Mouse (Mus musculus): ENCODE measurements around the gene Wdr45b. TPM values are rescaled to one million over a fixed set of nuclear protein-coding genes. Genes with fewer than 3 reads are reported as not detected.

Wdr45b gene
- 74.8 and 82.6 TPM in 2 replicates for polyA plus RNA-seq (2015; fragmentation: Nextera tagmentation; extraction: Ambion mirVana)

GRCm38 (mm10) chr11:121354091-121354707 lies at the start of gene Wdr45b:
TSS of gene Wdr45b (minus strand) at chr11:121354445.

DNA sequence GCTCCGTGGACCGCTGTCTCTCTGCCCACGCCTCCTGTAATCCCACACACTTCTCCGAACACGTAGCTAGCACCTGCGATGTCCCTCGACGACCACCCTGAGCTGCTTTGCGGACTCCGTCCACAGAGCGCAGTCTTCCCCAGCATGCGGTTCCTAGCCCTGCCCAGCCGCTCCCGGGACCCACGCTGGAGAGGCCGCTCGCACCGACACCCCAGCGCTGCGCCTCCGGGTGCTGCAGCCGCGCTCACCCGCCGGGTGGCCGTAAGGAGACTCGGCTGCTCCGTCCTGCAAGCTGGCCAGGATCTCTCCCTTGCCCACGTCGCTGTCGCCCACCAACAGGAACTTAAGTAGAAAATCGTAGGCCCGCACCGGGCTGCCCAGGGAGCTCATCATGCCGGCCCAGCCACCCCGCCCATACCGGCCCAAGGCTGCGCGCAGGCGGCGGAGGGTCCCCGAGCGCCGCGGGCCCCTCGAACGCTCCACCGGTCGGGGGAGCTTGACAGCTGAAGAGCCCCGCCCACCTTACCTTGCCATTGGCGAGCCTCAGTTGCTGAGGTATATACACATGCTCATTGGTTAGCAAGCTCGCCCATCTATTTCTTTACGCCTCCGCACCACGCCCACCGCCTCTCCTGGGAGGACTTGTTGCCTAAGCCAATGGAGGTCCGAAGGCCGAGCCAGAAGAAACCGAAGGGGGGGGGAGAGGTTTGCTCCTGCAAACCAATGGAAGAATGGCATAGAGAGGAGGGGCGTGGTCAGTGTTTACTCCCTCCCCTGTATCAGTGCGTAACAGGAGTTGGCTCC lies 33.7 kb upstream of the Wdr45b start, which contains the start of gene Rab40b:
Gene Rab40b (minus strand): TSS at position 502 of the 804 bp plus-strand sequence.

Small RNA genes within 50 kb of the gene (microRNA-seq; reads per million reads assigned to microRNA genes)
- gene Mir7236 (ENCODE audit: borderline replicate concordance, insufficient number of aligned reads): not detected

Other genes with a start within 250 kb of the Wdr45b start
- gene Tex19.2, start 235.8 kb downstream of the Wdr45b start, polyA plus RNA-seq (2015; fragmentation: Nextera tagmentation; extraction: Ambion mirVana): 0.16 TPM in 1 of 2 replicates, not detected in the other
- gene Tex19.1, start 208.3 kb downstream of the Wdr45b start, polyA plus RNA-seq (2015; fragmentation: Nextera tagmentation; extraction: Ambion mirVana): not detected in 2 replicates
- 0.09 TPM in 1 of 2 replicates, not detected in the other for gene Uts2r, start 194.2 kb downstream of the Wdr45b start, polyA plus RNA-seq (2015; fragmentation: Nextera tagmentation; extraction: Ambion mirVana)
- 6.9 and 7.4 TPM in 2 replicates for gene Hexdc, start 150.0 kb downstream of the Wdr45b start, polyA plus RNA-seq (2015; fragmentation: Nextera tagmentation; extraction: Ambion mirVana)
- gene Ogfod3, start 149.7 kb downstream of the Wdr45b start, polyA plus RNA-seq (2015; fragmentation: Nextera tagmentation; extraction: Ambion mirVana): 29.3 and 40.0 TPM in 2 replicates
- 22.0 and 26.4 TPM in 2 replicates for gene Cybc1, start 125.1 kb downstream of the Wdr45b start, polyA plus RNA-seq (2015; fragmentation: Nextera tagmentation; extraction: Ambion mirVana)
- gene Narf, start 117.2 kb downstream of the Wdr45b start, polyA plus RNA-seq (2015; fragmentation: Nextera tagmentation; extraction: Ambion mirVana): 13.6 and 15.3 TPM in 2 replicates
- 4.8 and 5.8 TPM in 2 replicates for gene Foxk2, start 94.5 kb downstream of the Wdr45b start, polyA plus RNA-seq (2015; fragmentation: Nextera tagmentation; extraction: Ambion mirVana)
- gene Rab40b, start 33.8 kb upstream of the Wdr45b start, polyA plus RNA-seq (2015; fragmentation: Nextera tagmentation; extraction: Ambion mirVana): 10.2 and 12.2 TPM in 2 replicates
- gene Fn3krp, start 67.0 kb upstream of the Wdr45b start, polyA plus RNA-seq (2015; fragmentation: Nextera tagmentation; extraction: Ambion mirVana): 4.5 and 6.8 TPM in 2 replicates
- 1.5 and 2.4 TPM in 2 replicates for gene Fn3k, start 80.5 kb upstream of the Wdr45b start, polyA plus RNA-seq (2015; fragmentation: Nextera tagmentation; extraction: Ambion mirVana)
- 26.7 and 29.1 TPM in 2 replicates for gene Tbcd, start 97.5 kb upstream of the Wdr45b start, polyA plus RNA-seq (2015; fragmentation: Nextera tagmentation; extraction: Ambion mirVana)
- 0.25 and 0.32 TPM in 2 replicates for gene Zfp750, start 164.9 kb upstream of the Wdr45b start, polyA plus RNA-seq (2015; fragmentation: Nextera tagmentation; extraction: Ambion mirVana)